In genomic region chr14:20806116-20806840, GRCm38 (mm10) we compare ENCODE assay signal across 10 mouse cellular contexts. TPM values are rescaled to one million over a fixed set of nuclear protein-coding genes. Genes with fewer than 3 reads are reported as not detected.
DNase-seq lines count a peak whose midpoint lies in the region; ATAC-seq and TF ChIP-seq lines count a peak whose summit lies in the region.
"Had no signal": no experiment of that assay in that cellular context is flagged by ENCODE, and none has a peak within 500 bp of the region (broad histone marks: within the 10 kb centered on the region; RNA-seq: fewer than 3 reads in every experiment).

No protein-coding gene starts in this region.

- H3K27ac ChIP-seq in embryonic fibroblast, embryonic 13.5 days (ENCODE audit: insufficient read depth, low read length): peak overlapping the region; percentile 94
- H3K27ac ChIP-seq in kidney, embryonic 14.5 days (ENCODE audit: low read depth, low read length): no peak overlapping the region
- peak overlapping the region; percentile 94 for H3K27ac ChIP-seq in stomach, postnatal 0 days (replicated peaks)
- H3K27ac ChIP-seq: hindbrain, embryonic 12.5 days had no signal

- peaks cover 10% of the 10 kb centered on the region for H3K4me1 ChIP-seq in embryonic fibroblast, embryonic 13.5 days (ENCODE audit: control insufficient read depth, insufficient read depth, low read length)
- no peaks in the 10 kb centered on the region for H3K4me1 ChIP-seq in kidney, embryonic 14.5 days (ENCODE audit: control insufficient read depth, insufficient read depth, low read length)
- H3K4me1 ChIP-seq in stomach, postnatal 0 days (replicated peaks; ENCODE audit: control insufficient read depth, insufficient read depth): peaks cover 12% of the 10 kb centered on the region; the same call in 1 of the 2 replicates
- H3K4me1 ChIP-seq: hindbrain, embryonic 12.5 days had no signal

- H3K9ac ChIP-seq in kidney, embryonic 14.5 days (ENCODE audit: low read depth, low read length): peak overlapping the region; percentile 9; the same call in 1 of the 2 replicates
- no peak overlapping the region for H3K9ac ChIP-seq in stomach, postnatal 0 days (ENCODE audit: low read length)
- H3K9ac ChIP-seq: hindbrain, embryonic 12.5 days had no signal

- H3K4me2 ChIP-seq in kidney, embryonic 14.5 days (replicated peaks; ENCODE audit: low read depth, low read length): no peak overlapping the region
- no peak overlapping the region; the same call in 1 of the 2 replicates for H3K4me2 ChIP-seq in stomach, postnatal 0 days (replicated peaks; ENCODE audit: low read depth)
- H3K4me2 ChIP-seq: hindbrain, embryonic 12.5 days had no signal

- peak; percentile 71 to 79 for DNase-seq in lung, adult 18-20 months
- DNase-seq in lung, postnatal 10 days: no peak
- DNase-seq in stomach, postnatal 0 days (ENCODE audit: low spot score): no peak
- no peak for DNase-seq in T-cell, adult 2 months (ENCODE audit: low spot score)
- DNase-seq in cerebellum, postnatal 14 days: no peak
- DNase-seq: thymus, postnatal 25 days had no signal

- TF ChIP-seq EP300 in stomach, postnatal 0 days (optimal IDR thresholded peaks at IDR 0.05): peak; percentile 61

- H3K36me3 ChIP-seq in kidney, embryonic 14.5 days (ENCODE audit: control insufficient read depth, insufficient read depth, low read length): no peaks in the 10 kb centered on the region
- no peaks in the 10 kb centered on the region for H3K36me3 ChIP-seq in stomach, postnatal 0 days (ENCODE audit: control insufficient read depth, insufficient read depth, low read length)
- H3K36me3 ChIP-seq: hindbrain, embryonic 12.5 days had no signal

- H3K9me3 ChIP-seq in kidney, embryonic 14.5 days (ENCODE audit: control insufficient read depth, low read length): no peaks in the 10 kb centered on the region
- no peaks in the 10 kb centered on the region for H3K9me3 ChIP-seq in stomach, postnatal 0 days (ENCODE audit: control insufficient read depth, low read length)
- H3K9me3 ChIP-seq: hindbrain, embryonic 12.5 days had no signal

- no peak for TF ChIP-seq CTCF in embryonic fibroblast, embryonic 13.5 days (IDR thresholded peaks at IDR 0.05; ENCODE audit: borderline replicate concordance, insufficient read depth, low read length)
- TF ChIP-seq CTCF in stomach, postnatal 0 days (IDR thresholded peaks at IDR 0.05; ENCODE audit: low read depth): no peak

- no peak overlapping the region for H3K4me3 ChIP-seq in embryonic fibroblast, embryonic 13.5 days (ENCODE audit: insufficient read depth, low read length)
- H3K4me3 ChIP-seq in kidney, embryonic 14.5 days (ENCODE audit: low read length): no peak overlapping the region
- no peak overlapping the region for H3K4me3 ChIP-seq in stomach, postnatal 0 days (ENCODE audit: low read depth, low read length)
- H3K4me3 ChIP-seq: erythroblast, embryonic 14.5 days; hindbrain, embryonic 12.5 days had no signal

- no peaks in the 10 kb centered on the region for H3K27me3 ChIP-seq in kidney, embryonic 14.5 days (ENCODE audit: control insufficient read depth, insufficient read depth, low read length)
- H3K27me3 ChIP-seq in stomach, postnatal 0 days (ENCODE audit: control insufficient read depth, insufficient read depth, low read length): no peaks in the 10 kb centered on the region
- H3K27me3 ChIP-seq: hindbrain, embryonic 12.5 days had no signal

- no peak for TF ChIP-seq POLR2A in embryonic fibroblast, embryonic 13.5 days (IDR thresholded peaks at IDR 0.05; ENCODE audit: low read depth, low read length)

- no peak for ATAC-seq in kidney, embryonic 14.5 days (ENCODE audit: low FRiP score, low TSS enrichment)
- 0 out of 2 replicates have a peak, but pooled peaks have one; percentile 31 for ATAC-seq in stomach, postnatal 0 days (ENCODE audit: low FRiP score, low TSS enrichment)

- WGBS in kidney, embryonic 14.5 days: 93% methylated on average over 14 of the region's 14 CpGs
- WGBS in stomach, postnatal 0 days: 62% methylated on average over 14 of the region's 14 CpGs

RNA-seq across cellular contexts. Expression of gene Camk2g, which starts 12.4 kb away (rescaled TPM):
- 105 and 138 TPM in 2 replicates for polyA plus RNA-seq in embryonic fibroblast, embryonic 13.5 days (2011; ENCODE audit: insufficient read length, low read depth, missing spikeins)
- polyA plus RNA-seq in kidney, embryonic 14.5 days (2014; fragmentation: Nextera tagmentation; extraction: Ambion mirVana): 33.6 and 50.2 TPM in 2 replicates
- 35.0 and 38.6 TPM in 2 replicates for polyA plus RNA-seq in stomach, postnatal 0 days (2015; fragmentation: Nextera tagmentation; extraction: Ambion mirVana)

RNA-seq across cellular contexts. Expression of gene Plau, which starts 30.2 kb away (rescaled TPM):
- 75.9 and 142 TPM in 2 replicates for polyA plus RNA-seq in embryonic fibroblast, embryonic 13.5 days (2011; ENCODE audit: insufficient read length, low read depth, missing spikeins)
- polyA plus RNA-seq in kidney, embryonic 14.5 days (2014; fragmentation: Nextera tagmentation; extraction: Ambion mirVana): 3.7 and 4.2 TPM in 2 replicates
- polyA plus RNA-seq in stomach, postnatal 0 days (2015; fragmentation: Nextera tagmentation; extraction: Ambion mirVana): 2.1 and 3.1 TPM in 2 replicates
- polyA plus RNA-seq: erythroblast, embryonic 14.5 days had no signal

Comparison
In these comparisons a context has a peak if more than half of its experiments do, and no peak if none do; other contexts are left out.
1. DNase-seq: peak in lung, adult 18-20 months (2 of 2); none in lung, postnatal 10 days (single experiment), stomach, postnatal 0 days (single experiment), T-cell, adult 2 months (single experiment) and cerebellum, postnatal 14 days (0 of 2).
2. RNA of gene Plau, which starts 30.2 kb away (polyA plus RNA-seq): 75.9 to 142 TPM in embryonic fibroblast, embryonic 13.5 days; 3.7 to 4.2 TPM in kidney, embryonic 14.5 days and 2.1 to 3.1 TPM in stomach, postnatal 0 days; every median in the first group is over 10 times any median in the second.